In genomic region chr2:162988235-162988634, GRCm38 (mm10) we compare ENCODE assay signal across 16 mouse cellular contexts. TPM values are rescaled to one million over a fixed set of nuclear protein-coding genes. Genes with fewer than 3 reads are reported as not detected.
"Had no signal": no experiment of that assay in that cellular context is flagged by ENCODE, and none has a peak within 500 bp of the region (broad histone marks: within the 10 kb centered on the region; RNA-seq: fewer than 3 reads in every experiment).

No protein-coding gene starts in this region.

- ATAC-seq: intestine, embryonic 16.5 days; midbrain, embryonic 16.5 days had no signal

- H3K4me2 ChIP-seq: limb, embryonic 12.5 days; liver, embryonic 15.5 days; lung, embryonic 14.5 days; midbrain, embryonic 12.5 days; stomach, embryonic 15.5 days had no signal

- DNase-seq: kidney, adult 8-10 months; layer of hippocampus, adult 9-11 months; layer of hippocampus, postnatal 36 days; lung, embryonic 14.5 days; lung, postnatal 10 days; lung, postnatal 4 days; right cerebral cortex, postnatal 14 days; thymus, adult 2 months; thymus, postnatal 36 days had no signal

- H3K27me3 ChIP-seq: liver, embryonic 15.5 days; stomach, embryonic 15.5 days had no signal

- H3K4me1 ChIP-seq: limb, embryonic 12.5 days; midbrain, embryonic 12.5 days had no signal

- H3K27ac ChIP-seq: limb, embryonic 12.5 days; liver, embryonic 15.5 days; midbrain, embryonic 12.5 days; stomach, embryonic 15.5 days had no signal

- H3K9ac ChIP-seq: limb, embryonic 12.5 days; liver, embryonic 15.5 days; lung, embryonic 14.5 days; midbrain, embryonic 12.5 days; stomach, embryonic 15.5 days had no signal

- H3K36me3 ChIP-seq: limb, embryonic 12.5 days; liver, embryonic 15.5 days; midbrain, embryonic 12.5 days; stomach, embryonic 15.5 days had no signal

- H3K9me3 ChIP-seq: limb, embryonic 12.5 days; liver, embryonic 15.5 days; midbrain, embryonic 12.5 days; stomach, embryonic 15.5 days had no signal

- H3K4me3 ChIP-seq: limb, embryonic 12.5 days; midbrain, embryonic 12.5 days; stomach, embryonic 15.5 days had no signal

RNA-seq across cellular contexts. Expression of gene Sgk2, which starts 1.1 kb away (rescaled TPM):
- total RNA-seq: megakaryocyte-erythroid progenitor cell, adult 5-6 weeks had no signal
- polyA plus RNA-seq: limb, embryonic 12.5 days; lung, embryonic 14.5 days; midbrain, embryonic 12.5 days; midbrain, embryonic 16.5 days had no signal
